Mouse (Mus musculus): ENCODE data around the gene Chsy1. TPM values are rescaled to one million over a fixed set of nuclear protein-coding genes. Genes with fewer than 3 reads are reported as not detected.

Chsy1 gene
- total RNA-seq, 2 experiments from 2014 or later: 15.1 to 17.4 TPM

DNA sequence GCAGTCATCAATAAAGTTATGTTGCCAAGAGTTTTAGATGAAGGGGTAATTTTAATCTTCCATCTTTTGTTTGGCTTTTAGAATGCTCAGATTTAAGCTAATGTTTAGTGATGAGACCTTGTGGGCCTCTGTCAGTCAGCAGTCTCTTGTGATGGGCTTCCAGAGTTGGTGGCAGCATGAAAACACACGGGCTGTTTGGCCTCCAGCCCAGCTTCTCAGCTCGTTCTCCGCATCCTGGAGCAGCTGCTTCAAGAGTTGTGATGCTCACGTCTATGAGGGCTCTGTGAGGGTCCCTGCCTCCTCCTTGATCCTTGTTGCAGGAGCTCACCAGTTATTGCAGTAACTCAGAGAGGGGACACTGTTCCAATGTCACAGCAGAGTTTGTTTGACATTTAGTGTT is 29.0 kb downstream of the Chsy1 start:
- DNase-seq (ENCODE audit: low spot score in 2 of 2): no peak

- no peak for DNase-seq (ENCODE audit: low spot score in 2 of 2)
Measured at GRCm38 (mm10) chr7:66138878-66139277, 29.6 kb downstream of the Chsy1 start.

DNA sequence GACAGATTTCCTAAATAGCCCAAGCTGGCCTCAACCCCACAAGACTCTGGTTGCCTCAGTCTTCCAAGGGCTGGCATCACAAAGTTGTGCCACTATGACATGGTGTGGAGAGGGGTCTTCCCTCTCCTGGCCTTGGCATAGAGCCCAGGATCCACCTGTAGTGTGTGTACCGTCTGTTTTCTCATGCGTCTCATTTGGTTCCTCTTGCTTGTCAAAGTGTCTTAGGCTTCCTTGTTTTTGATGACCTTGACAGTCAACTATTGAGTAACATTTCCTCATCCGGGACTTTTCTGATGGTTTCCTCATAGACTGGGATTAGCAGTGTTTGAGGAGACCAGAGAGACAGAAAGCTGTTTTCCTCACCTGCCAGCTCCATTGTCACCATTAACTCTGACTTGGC is 30.8 kb downstream of the Chsy1 start:
- DNase-seq (ENCODE audit: low spot score in 2 of 2): no peak

- no peak for DNase-seq (ENCODE audit: low spot score in 2 of 2)
Measured at GRCm38 (mm10) chr7:66140923-66141570, 31.7 kb downstream of the Chsy1 start.

- DNase-seq (ENCODE audit: low spot score in 2 of 2): no peak
Measured at GRCm38 (mm10) chr7:66142514-66142913, 33.2 kb downstream of the Chsy1 start.

DNA sequence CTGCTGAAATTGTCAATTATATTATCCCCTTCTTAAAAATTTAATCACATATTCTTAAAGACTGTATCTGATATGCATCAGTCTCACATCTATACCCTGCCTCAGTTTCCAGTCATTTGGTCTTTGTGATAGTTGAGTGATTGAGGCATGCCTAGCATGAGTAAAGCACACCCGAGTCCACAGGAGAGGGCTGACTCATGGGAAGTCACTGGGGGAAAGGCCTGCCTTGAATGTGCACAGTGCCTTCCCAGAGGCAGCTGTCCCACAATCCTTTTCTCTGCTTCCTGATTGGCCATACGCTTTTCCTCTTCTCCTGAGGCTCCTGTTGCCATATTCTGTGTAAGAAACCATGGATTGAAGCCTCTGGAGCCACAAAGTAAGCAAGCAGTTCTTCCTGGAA is 35.2 kb downstream of the Chsy1 start:
- no peak for DNase-seq (ENCODE audit: low spot score in 2 of 2)

DNA sequence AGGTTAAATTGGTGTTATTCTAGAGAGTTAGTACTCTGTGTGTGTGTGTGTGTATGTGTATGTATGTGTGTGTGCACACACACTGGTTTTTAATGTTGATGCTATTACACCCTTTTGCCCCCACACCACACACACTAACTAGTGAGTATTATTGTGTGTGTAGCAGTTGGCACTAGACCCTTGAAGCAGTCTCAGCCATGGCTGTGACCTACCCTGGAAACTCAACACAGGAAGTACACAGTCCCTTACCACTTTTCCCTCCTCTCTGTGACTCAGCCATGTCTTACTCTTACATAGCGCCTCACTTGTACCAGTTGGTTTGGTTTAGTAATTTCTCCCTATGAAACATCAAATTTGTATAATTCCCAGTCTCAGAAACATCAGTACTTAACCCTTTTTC is 37.8 kb downstream of the Chsy1 start:
- no peak for DNase-seq (ENCODE audit: low spot score in 2 of 2)

GRCm38 (mm10) chr7:66147816-66148215 is 38.5 kb downstream of the Chsy1 start:
- no peak for DNase-seq (ENCODE audit: low spot score in 2 of 2)

DNA sequence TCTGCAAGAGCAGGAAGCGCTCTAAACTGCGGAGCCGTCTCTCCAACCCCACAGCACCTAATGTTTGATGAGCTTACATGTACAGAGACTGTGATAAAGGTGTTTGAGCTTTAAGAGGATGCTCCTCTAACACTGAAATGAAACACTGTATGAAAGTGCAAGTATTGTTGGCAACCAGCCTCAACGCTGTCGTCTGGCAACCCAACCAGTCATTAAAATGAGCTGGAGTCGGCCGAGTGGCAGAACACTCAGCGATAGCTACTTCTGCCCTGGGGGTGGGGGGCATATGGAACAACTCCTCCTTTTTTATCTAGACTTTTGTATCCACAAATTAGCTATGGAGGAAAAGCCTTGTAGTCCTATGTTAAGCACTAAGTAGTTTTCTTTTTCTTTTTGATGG is 40.2 kb downstream of the Chsy1 start:
- no peak for DNase-seq (ENCODE audit: low spot score in 2 of 2)

DNA sequence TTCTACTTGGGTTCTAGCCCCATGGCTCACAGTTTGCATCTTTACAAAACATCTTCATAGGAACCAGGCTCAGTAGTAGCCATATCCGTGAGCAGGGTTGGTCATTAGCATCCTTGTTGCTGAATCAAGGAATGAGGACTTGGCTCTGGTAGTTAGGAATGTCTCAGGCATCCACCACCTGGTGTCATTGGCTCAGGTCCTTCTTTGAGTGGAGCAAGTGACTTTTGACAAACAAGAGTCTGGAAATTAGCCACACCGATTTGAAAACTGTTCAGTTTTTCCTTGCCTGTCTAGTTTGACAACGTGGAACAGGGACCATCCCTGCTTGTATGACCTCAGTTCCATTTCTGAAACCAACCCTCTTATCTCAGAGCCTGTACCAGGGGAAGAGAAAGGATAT is 41.1 kb downstream of the Chsy1 start:
- no peak for DNase-seq (ENCODE audit: low spot score in 2 of 2)

- DNase-seq (ENCODE audit: low spot score in 2 of 2): no peak
Measured at GRCm38 (mm10) chr7:66157413-66157812, 48.1 kb downstream of the Chsy1 start.

DNA sequence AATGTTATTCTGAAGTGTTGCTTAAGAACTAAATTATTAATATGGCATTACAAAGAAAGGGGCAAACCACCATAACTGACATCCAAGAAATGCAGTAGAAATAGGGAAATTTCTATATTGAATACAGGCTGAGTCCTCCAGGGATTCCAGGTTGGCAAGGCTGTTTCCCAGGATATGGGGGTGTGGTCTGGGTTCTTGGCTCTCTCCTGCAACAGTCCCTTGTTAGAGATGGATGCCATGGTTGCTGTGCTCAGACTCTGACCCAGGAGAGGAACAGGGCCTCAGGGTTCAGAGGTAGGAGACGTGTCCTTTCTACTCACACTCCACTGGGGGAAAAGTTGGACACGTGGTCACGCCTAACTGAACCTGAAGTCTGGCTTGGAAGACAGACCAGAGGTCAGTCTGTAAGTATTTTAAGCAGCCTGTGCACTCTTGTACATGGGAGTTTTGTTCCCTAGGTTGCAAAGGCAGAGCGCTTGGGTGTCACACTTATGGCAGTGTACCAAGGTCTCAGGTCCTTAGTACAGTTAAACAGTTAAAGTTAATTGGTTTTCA is 48.6 kb downstream of the Chsy1 start:
- no peak for DNase-seq (ENCODE audit: low spot score in 2 of 2)

- no peak for DNase-seq (ENCODE audit: low spot score in 2 of 2)
Measured at GRCm38 (mm10) chr7:66158616-66159129, 49.4 kb downstream of the Chsy1 start.

- no peak for DNase-seq (ENCODE audit: low spot score in 2 of 2)
Measured at GRCm38 (mm10) chr7:66159961-66160360, 50.6 kb downstream of the Chsy1 start.

DNA sequence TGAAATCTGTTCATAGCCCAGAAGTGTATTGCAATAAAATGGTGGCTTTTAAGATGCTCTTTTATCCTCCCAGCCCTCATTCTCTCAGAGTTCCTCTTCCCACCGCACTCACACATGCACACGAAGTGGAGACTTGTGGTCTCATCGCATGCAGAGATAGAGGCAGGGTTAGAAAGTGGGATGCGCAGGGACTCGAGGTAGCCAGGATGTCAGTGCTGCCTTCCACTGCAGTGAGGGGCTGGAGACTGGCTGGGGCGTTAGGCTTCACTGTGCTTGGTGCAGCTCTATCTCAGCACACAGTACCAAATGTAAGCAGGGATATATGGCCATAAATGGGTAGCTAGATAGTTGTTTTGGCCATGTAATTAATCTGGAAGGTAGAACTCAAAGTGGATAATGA is 52.5 kb downstream of the Chsy1 start:
- DNase-seq (ENCODE audit: low spot score in 2 of 2): no peak

DNA sequence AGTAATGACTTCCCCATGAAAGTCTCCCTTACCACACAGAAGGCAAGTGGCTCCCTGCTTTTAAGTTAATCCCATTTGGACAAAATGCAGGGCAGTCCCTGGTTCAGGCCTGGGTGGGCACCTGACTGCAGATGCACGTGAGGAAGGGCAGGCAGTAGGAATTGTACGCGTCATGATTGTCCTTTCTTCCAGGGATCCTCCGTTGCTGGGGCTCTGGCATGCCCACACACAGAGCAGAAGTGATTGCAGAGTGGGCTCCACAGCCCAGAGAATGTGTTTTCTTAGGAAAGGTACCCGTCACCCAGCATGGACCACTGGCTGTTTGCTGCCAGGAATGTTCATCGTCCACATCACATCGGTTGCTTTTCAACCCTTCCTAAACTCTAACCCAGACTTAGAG is 53.2 kb downstream of the Chsy1 start:
- no peak for DNase-seq (ENCODE audit: low spot score in 2 of 2)

- no peak for DNase-seq (ENCODE audit: low spot score in 2 of 2)
Measured at GRCm38 (mm10) chr7:66162981-66163380, 53.7 kb downstream of the Chsy1 start.

GRCm38 (mm10) chr7:66164427-66165031 is 55.2 kb downstream of the Chsy1 start:
- no peak for DNase-seq (ENCODE audit: low spot score in 2 of 2)

DNA sequence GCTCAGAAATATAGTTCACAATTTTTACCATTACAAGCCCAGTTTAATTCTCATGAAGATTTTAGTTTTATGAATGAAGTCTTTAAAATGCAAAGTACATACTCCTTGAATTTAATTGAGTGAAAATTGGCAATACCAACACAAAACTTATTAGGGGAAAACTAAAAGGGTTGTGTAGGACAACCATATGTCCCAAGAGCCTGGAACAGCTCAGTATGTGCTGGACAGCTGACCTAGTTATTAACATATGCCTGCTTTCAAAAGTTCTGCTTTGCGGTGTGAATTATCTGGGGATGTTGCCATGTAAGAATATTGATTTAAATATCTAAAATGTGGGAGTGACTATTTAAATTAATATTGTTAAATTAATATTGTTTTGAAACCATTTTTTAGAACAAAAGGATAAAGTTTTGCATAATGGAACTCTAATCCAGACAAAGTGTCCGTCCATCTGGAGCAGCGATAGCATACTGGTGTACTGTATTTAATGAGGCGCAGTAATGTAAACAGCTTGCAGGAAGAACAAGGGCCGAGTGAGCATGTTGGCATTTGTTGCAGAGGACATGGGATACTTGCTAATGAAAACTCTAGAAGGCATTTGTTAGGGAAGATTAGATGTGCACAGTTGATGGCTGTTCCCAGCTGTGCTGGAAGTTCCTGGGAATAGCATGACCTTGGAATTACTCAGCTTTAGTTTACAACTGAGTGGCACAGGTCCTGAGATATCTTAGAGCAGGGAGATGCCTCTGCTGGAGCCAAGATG is 55.9 kb downstream of the Chsy1 start:
- no peak for DNase-seq (ENCODE audit: low spot score in 2 of 2)

DNA sequence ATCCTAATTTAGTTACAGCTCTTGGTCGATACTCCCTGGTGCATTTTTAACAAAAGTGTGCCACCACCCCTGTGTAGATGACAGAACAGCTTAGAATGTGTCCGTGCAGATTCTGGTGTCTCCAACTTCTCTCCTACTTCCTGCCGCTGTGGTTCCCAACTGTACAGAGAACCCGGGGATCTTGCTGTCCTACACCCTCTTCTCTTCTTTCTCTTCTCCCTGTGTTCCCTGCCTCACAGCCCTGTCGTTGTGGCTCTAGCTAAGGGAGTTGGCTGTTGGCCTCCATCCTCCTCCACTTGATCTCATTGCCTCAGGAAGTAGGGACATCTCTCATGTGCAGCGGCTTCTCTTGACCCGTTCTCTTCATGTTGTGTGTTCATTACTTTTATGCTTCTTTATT is 59.6 kb downstream of the Chsy1 start:
- DNase-seq (ENCODE audit: low spot score in 2 of 2): no peak

DNA sequence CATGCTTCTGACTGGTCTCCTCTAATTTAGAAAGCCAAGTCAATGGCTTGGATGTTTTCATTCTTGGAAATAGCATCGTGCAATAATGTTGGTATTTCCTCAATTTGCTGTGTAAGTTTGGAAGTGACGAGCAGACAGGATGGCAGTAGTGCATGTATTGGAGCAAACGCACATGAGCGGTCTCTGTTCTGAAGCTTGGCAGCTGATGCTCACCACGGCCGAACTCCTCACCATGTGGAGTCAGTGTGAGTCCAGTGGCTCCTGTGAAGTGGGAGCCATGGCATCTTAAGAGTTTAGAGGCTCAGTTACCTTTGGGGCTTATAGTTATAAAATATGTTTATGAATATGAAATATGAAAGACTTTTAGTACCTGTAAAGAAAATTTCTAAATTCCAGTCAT is 60.2 kb downstream of the Chsy1 start:
- DNase-seq (ENCODE audit: low spot score in 2 of 2): no peak

Data from adrenal gland, adult 18-20 months (tissue).